Comparison of ENCODE assay signal across 24 mouse cellular contexts in genomic region chr13:90061877-90062276, GRCm38 (mm10). TPM values are rescaled to one million over a fixed set of nuclear protein-coding genes. Genes with fewer than 3 reads are reported as not detected.
A peak's percentile ranks its signal among the peaks of the same experiment; 100 is the strongest.
DNase-seq lines count a peak whose midpoint lies in the region; ATAC-seq and TF ChIP-seq lines count a peak whose summit lies in the region.
"Had no signal": no experiment of that assay in that cellular context is flagged by ENCODE, and none has a peak within 500 bp of the region (broad histone marks: within the 10 kb centered on the region; RNA-seq: fewer than 3 reads in every experiment).

No protein-coding gene starts in this region.

- H3K9me3 ChIP-seq in CH12.LX (replicated peaks; ENCODE audit: low read length) = no peaks in the 10 kb centered on the region
- H3K9me3 ChIP-seq: embryonic facial prominence, embryonic 10.5 days; embryonic facial prominence, embryonic 12.5 days; forebrain, embryonic 12.5 days; G1E had no signal

- dilution Hi-C loops in CH12.LX (cut with MboI; ENCODE audit: extremely low pct_ligation_motif_present, extremely low pct_unique_long_range_greater_than_20kb, low sequenced_read_pairs) = no loop called here

- H3K27ac ChIP-seq in CH12.LX (ENCODE audit: insufficient read depth, low read depth) = no peak overlapping the region
- H3K27ac ChIP-seq: embryonic facial prominence, embryonic 10.5 days; embryonic facial prominence, embryonic 12.5 days; forebrain, embryonic 12.5 days had no signal

- no peak for TF ChIP-seq EP300 in CH12.LX (IDR thresholded peaks at IDR 0.05; ENCODE audit: low read length)

- H3K79me2 ChIP-seq in CH12.LX (replicated peaks; ENCODE audit: control insufficient read depth, extremely low read depth, insufficient read depth, poor library complexity, severe bottlenecking) = no peaks in the 10 kb centered on the region

- peaks cover 0 to 8% of the 10 kb centered on the region in 2 experiments; a peak in 1 of 4 replicates for H3K4me1 ChIP-seq in CH12.LX (ENCODE audit: control insufficient read depth in 1 of 2, insufficient read depth in 2 of 2)
- H3K4me1 ChIP-seq: embryonic facial prominence, embryonic 10.5 days; embryonic facial prominence, embryonic 12.5 days; forebrain, embryonic 12.5 days had no signal

- no peak overlapping the region for H3K4me2 ChIP-seq in CH12.LX (ENCODE audit: insufficient read depth, low read depth, poor library complexity, severe bottlenecking)
- H3K4me2 ChIP-seq: embryonic facial prominence, embryonic 12.5 days; forebrain, embryonic 12.5 days had no signal

- in situ Hi-C loops in CH12.LX (cut with MboI; ENCODE audit: low pct_ligation_motif_present, low pct_unique_long_range_greater_than_20kb, low sequenced_read_pairs) = loop anchor here (25.0 kb wide), 1 partner anchor 275 kb away; no protein-coding TSS in a partner anchor

- H3K27me3 ChIP-seq in CH12.LX (replicated peaks) = no peaks in the 10 kb centered on the region
- H3K27me3 ChIP-seq: embryonic facial prominence, embryonic 12.5 days; forebrain, embryonic 12.5 days; Patski had no signal

- no peak overlapping the region for H3K4me3 ChIP-seq in CH12.LX (replicated peaks in 1 of 3; ENCODE audit: low read depth in 2 of 3, low read length in 2 of 3, poor library complexity in 1 of 3)
- H3K4me3 ChIP-seq: embryonic facial prominence, embryonic 10.5 days; embryonic facial prominence, embryonic 12.5 days; forebrain, embryonic 12.5 days had no signal

- no peak overlapping the region for H3K9ac ChIP-seq in CH12.LX (ENCODE audit: insufficient read depth, low read depth)
- H3K9ac ChIP-seq: embryonic facial prominence, embryonic 12.5 days; forebrain, embryonic 12.5 days had no signal

- no peak for TF ChIP-seq CTCF in CH12.LX (conservative IDR thresholded peaks at IDR 0.05 in 1 of 2, IDR thresholded peaks at IDR 0.05 in 1 of 2; ENCODE audit: low read depth in 2 of 2, low read length in 2 of 2)

- ATAC-seq in megakaryocyte, adult 5-6 weeks (ENCODE audit: poor library complexity, severe bottlenecking) = peak; percentile 71
- ATAC-seq in cerebellum, adult (ENCODE audit: insufficient number of reproducible peaks, low FRiP score, low TSS enrichment) = no peak
- ATAC-seq in inflammation-experienced regulatory T-cells, adult 6 months = no peak
- no peak for ATAC-seq in monocyte, adult 5-6 weeks (replicated peaks; ENCODE audit: insufficient number of reproducible peaks, low FRiP score, low TSS enrichment, poor library complexity, severe bottlenecking)
- ATAC-seq: activated CD4-positive, CD25-positive, alpha-beta regulatory T cell, adult 4 months; forebrain, embryonic 14.5 days; forebrain, embryonic 16.5 days; Patski had no signal

- no peak for TF ChIP-seq POLR2A in CH12.LX (IDR thresholded peaks at IDR 0.05; ENCODE audit: low read depth, low read length)

- no peak for TF ChIP-seq RAD21 in CH12.LX (IDR thresholded peaks at IDR 0.05; ENCODE audit: low read depth, low read length)

- H3K36me3 ChIP-seq in CH12.LX (replicated peaks in 1 of 2; ENCODE audit: control insufficient read depth in 1 of 2, insufficient read depth in 1 of 2, low read length in 1 of 2) = no peaks in the 10 kb centered on the region
- H3K36me3 ChIP-seq: embryonic facial prominence, embryonic 10.5 days; embryonic facial prominence, embryonic 12.5 days; forebrain, embryonic 12.5 days had no signal

- DNase-seq in 416B (ENCODE audit: low read depth) (peak; percentile 18), CH12.LX (ENCODE audit: extremely low read depth) (peak; percentile 12), MEL-GATA-1-ER (ENCODE audit: extremely low read depth, low read depth) (peak; percentile 7)
- DNase-seq in urinary bladder, postnatal 36 days (ENCODE audit: low spot score in 2 of 2) = no peak
- DNase-seq: adrenal gland, adult 8-10 months; adrenal gland, postnatal 14 days; adrenal gland, postnatal 36 days; cerebellum, adult 11-12 months; cerebellum, adult 2 months; cerebellum, adult 9-10 months; cerebellum, postnatal 10 days; cerebellum, postnatal 25 days had no signal

TF ChIP-seq in CH12.LX, 34 proteins besides CTCF, POLR2A, EP300 and RAD21:
- TF ChIP-seq MAX (IDR thresholded peaks at IDR 0.05; ENCODE audit: low read length) = no peak

RNA-seq across cellular contexts. Expression of gene Tmem167, which starts 27.0 kb away (rescaled TPM):
- total RNA-seq in CH12.LX (2012; rRNA removed) (14.1 and 20.5 TPM in 2 replicates), CH12.LX (2014; rRNA removed) (38.6 and 41.5 TPM in 2 replicates)
- polyA plus RNA-seq in CH12.LX (2012; ENCODE audit: insufficient read length, low read depth) = 21.4 and 24.5 TPM in 2 replicates
- 31.2 and 42.5 TPM in 2 replicates for total RNA-seq in megakaryocyte, adult 5-6 weeks (2015)
- total RNA-seq in megakaryocyte, adult 5-6 weeks (2017) = 23.3 and 25.6 TPM in 2 replicates
- polyA plus RNA-seq in inflammation-experienced regulatory T-cells, adult 6 months (2017; shearing (Covaris generic)) = 10 to 100 TPM; 50.9 to 85.8 (median 71.1) TPM
- total RNA-seq in monocyte, adult 5-6 weeks (2017) = 21.1 to 32.2 TPM (median 25.0 TPM) in 3 replicates

RNA-seq across cellular contexts. Expression of gene Xrcc4, which starts 27.5 kb away (rescaled TPM):
- 6.2 and 6.8 TPM in 2 replicates for total RNA-seq in CH12.LX (2012; rRNA removed)
- total RNA-seq in CH12.LX (2014; rRNA removed) = 19.6 and 21.5 TPM in 2 replicates
- 10.0 and 10.5 TPM in 2 replicates for polyA plus RNA-seq in CH12.LX (2012; ENCODE audit: insufficient read length, low read depth)
- total RNA-seq in megakaryocyte, adult 5-6 weeks (2015) = 20.1 and 28.7 TPM in 2 replicates
- 23.7 and 33.2 TPM in 2 replicates for total RNA-seq in megakaryocyte, adult 5-6 weeks (2017)
- polyA plus RNA-seq in inflammation-experienced regulatory T-cells, adult 6 months (2017; shearing (Covaris generic)) = 10 to 100 TPM; 24.7 to 33.9 (median 30.0) TPM
- total RNA-seq in monocyte, adult 5-6 weeks (2017) = 35.4 to 58.0 TPM (median 44.1 TPM) in 3 replicates

Comparison
In these comparisons a context has a peak if more than half of its experiments do, and no peak if none do; other contexts are left out.
1. DNase-seq: peak in 416B (single experiment), CH12.LX (single experiment) and MEL-GATA-1-ER (single experiment); none in urinary bladder, postnatal 36 days (0 of 2).